Mouse (Mus musculus): ENCODE measurements around the gene Erc2.
A peak's percentile ranks its signal among the peaks of the same experiment; 100 is the strongest.

Gene Erc2

DNA sequence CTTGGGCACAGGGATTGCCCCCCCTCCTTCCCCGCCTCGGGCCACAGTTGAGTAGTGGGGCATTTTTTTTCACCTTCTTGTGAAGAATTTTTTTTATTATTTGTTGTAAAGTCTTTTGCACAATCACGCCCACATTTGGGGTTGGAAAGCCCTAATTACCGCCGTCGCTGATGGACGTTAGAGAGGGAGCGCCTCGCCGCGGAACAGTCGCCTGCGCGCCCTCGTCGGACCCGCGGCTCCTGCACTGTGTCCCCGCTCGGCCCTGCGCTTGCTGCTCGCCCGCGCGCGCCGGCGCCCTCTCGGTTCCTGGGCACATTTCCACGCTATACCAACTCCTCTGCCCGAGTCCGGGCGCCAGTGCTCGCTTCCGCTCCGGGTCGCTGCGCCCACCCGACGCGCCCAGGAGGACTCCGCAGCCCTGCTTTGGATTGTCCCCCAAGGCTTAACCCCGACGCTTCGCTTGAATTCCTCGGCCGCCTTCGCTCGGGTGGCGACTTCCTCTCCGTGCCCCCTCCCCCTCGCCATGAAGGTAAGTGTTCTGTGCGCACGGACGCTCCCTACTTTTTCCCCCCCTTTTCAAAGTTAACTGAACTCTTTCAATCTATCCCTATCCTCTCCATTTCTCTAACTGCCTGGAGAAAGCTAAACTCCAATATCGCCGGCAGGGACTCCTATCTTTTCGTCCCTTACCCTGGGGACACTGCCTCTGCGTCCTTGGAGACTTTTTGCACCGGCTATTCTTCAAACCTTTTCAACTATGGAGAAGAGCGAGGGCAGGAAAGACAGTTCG, 883.6 kb downstream of the Erc2 start:
- DNase-seq (ENCODE audit: low read depth, low spot score) = no peak

DNA sequence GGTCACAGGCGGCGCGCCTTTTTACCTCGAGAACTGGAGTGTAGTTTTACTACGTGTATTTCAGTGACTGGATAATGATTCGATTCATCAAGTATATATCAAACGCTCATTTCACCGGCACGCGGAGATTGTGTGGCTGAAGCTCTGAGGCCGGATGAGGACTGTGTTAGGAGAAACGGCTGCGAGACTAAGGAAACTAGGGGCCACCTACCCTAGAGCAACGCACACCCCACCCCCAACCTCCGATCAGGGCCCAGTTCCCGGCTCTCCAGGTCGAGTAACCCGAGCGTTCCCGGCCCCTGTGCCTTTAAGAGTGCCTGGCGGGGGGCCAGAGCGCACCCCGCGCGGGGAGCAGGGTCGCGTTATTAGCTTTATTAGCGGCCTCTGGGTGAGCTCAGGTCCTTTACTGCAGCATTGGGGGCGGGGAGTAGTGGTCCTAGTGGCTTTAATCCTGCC, 884.2 kb downstream of the Erc2 start:
- DNase-seq (ENCODE audit: low read depth, low spot score) = no peak

DNA sequence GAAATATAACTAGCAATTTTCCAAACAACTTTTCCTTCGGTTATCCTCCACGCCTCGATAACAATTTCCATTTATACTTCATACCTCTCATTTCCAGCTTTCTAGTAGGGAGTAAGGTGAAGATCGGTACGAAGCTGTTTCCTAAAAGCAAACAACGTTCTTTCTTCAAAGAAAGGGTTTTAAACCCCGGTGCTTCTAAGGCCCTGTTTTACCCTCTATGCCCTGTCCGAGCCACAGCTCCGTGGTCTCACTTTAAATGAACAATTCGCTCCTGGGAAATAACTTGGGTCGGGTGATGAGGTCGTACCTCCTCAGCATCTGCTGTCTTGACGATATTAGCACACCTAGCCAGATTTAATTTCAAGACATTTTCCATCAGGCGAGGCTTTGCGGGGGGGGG, 884.8 kb downstream of the Erc2 start:
- no peak for DNase-seq (ENCODE audit: low read depth, low spot score)

DNA sequence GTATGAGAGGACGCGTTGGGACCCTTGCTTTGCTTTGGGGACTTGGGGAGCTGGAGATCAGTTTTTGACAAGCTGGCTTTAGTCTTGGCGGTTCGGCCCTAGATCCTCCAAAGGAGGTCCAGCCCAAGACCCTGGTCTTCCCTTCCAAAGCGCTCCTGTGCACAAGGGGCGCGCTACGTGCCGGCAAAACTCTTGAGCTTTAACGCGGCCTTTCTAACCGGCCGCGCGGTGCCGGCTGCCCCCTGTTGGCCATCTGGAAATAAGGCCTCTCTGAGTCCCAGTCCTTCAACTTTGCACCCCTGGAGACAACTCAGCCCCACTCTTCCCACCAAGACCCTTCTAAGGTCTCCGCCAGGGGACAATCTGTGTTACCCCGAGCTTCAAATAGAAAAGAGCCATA, 885.2 kb downstream of the Erc2 start:
- peak; percentile 33 for DNase-seq (ENCODE audit: low read depth, low spot score)

DNA sequence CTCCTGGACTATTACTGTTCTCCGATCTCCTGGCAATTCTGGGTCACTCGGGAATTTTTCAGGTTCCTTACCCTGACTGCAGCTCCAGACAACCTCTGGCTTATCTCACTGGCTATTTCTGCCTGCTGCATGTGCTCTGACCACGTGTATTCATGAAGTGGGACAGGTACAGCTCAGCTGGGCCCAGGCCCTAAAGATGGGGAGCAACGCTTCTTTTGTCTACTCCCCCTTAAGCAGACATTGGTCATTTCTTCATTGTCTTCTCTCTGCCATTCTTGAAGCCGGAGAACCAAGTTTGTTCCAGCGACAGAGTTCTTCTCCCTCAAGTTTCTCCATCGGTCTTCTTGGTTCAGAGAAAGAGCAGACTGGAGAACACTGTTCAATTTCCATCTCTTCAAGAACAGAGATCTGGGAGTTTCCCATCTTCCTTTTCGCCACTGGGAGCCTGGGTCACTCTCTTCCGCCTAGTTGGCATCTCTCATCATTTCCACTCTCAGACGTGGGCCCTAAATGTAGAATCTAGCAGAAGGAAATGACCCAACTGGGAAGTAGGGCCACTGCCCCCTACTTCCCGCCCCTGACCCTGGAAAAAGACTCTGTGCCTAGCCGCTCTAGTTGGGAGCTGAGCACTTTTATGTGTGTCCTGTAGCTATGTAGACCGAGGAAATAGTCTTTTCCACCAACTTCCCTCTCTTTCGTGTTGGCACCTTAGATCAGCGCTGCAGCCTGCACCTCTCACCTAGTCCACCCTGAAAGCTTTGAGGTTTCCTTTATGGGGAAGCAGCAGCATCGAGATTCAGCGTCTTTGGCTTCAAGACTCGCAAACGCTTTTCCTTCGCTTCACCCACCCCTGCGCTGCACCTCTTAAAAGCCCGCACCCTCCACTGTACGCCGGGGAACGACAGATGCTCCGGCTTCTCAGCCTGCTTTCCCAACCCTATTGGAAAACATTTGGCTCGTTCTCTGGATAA, 886.3 kb downstream of the Erc2 start:
- DNase-seq (ENCODE audit: low read depth, low spot score) = no peak

DNA sequence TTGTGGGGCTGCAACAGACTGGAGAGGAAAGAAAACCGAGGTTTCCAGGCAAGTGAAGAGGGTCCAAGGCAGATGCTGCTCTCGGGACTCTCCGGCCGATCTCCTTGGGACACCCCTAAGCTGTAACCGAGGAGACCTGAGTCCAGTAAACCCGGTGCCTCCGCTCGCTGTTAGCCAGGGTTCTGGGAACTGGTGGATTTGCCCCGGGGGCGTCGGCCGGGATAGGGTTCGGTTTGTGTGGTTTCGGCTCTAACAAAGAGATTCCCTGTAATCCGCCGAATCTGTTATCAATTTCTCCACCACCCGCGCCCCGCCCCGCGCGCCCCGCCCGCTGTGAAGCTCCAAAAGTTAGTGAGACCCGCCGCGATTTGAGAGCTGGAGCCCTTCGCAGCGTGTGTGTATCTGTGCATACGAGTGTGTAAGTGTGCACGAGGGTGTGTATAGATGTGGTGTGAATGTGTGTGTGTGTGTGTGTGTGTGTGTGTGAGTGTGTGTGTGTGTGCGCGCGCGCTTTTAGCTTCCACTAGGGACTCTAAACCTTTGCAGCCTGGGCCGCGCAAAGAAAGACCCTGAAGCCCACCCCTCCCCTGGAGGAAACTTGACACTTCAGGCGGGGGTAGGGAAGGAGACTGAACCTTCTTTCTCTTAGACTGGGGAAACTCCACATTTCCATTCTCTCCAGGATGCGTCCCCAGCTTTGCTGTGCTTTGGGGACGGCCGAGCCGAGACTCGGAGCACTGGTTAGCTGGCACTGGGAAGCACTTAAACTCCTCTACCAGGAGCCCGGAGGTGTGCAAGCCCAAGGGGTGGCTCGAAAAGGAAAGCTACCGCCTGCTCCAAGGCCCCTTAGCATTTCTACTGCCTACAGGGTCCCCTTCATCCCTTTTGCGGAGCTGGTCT, 887.5 kb downstream of the Erc2 start:
- no peak for DNase-seq (ENCODE audit: low read depth, low spot score)

DNA sequence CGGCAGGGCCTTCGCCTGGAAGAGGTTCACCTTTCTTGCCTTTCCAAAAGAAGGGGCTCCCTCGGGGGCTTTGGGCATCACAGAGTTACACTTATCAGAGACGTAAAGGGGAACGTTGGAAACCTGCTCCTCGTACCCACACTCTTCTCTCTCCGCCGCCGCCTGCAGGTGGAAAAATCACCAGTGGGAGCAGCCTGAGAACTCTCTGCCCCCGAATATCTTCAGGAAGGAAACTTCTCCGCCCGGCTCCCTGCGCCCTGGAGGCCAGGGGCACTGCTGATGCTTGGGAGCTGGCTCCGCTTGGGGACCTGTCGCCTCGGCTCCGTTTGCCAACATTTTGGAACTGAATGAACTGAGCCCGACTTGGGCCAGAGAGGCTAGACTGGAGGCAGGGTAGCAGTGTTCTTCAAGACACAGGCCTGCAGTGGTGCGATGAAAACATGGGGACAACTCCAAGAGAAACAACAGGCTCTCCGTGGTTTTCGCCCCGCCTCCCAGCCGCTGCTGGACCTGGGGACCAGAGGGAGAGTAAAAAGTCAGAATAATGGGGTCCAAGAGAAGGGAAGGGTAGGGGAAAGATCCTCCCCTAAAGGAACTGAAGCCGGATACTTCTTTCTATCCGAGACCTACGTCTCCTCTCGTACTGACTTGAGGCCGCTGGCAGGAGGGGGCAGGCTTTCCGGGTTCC, 888.3 kb downstream of the Erc2 start:
- no peak for DNase-seq (ENCODE audit: low read depth, low spot score)

DNA sequence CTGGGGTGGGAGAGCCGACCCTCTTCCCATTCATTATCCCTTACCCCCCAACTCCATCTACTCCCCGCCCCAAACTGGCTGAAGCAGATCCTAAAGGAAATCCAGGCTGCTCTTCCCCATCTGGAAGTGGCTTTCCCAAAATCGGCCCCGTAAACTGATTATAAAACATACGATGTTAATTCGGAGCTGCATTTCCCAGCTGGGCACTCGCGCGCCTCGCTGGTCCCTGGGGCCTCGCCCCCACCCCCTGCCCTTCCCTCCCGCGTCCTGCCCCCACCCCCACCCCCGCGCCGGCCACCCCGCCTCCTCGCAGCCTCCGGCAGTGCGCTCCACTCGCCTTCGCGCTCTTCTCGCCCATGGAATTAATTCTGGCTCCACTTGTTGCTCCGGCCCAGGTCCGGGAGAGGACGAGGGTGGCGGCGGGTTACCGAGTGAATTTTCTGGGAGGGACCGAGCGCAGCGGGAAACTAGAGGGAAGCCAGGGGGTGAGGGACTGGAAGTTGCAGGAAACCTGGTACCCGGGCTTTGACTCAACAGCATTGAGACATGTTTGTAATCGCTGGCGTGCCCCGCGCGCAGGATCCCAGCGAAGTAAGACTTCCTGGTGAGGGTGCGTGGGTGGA, 888.9 kb downstream of the Erc2 start:
- DNase-seq (ENCODE audit: low read depth, low spot score) = no peak

DNA sequence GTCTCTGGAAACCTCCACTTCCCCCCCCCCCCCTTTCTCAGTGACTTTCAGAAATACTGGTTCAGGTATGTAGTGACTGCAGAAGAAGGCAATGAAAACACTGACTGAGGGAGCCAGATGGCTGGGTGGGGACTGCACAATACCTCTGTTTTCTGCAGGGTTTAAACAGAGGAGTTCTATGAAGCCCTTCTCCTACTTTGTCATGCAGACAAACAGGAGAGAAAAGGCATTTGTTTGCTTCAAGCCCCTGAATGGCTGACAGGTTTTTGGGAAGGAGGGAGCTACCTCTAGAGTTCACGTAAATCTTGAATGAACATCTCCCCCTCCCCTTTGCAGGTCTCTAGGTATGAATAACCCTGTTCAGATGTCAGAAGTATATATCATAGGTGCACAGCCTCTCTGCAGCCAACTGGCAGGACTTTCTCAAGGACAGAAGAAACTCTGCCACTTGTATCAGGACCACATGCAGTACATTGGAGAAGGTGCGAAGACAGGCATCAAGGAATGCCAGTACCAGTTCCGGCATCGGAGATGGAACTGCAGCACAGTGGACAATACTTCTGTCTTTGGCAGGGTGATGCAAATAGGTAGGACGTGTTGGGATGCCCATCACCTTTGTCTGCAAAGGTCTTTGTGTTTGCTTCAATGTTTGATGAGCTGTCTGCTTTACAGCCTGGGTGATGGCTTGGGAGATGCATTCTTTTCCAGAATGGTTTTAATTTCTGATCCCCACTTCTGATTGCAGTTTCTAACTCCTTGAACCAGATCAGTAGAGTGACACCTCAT, 890.8 kb downstream of the Erc2 start:
- no peak for DNase-seq (ENCODE audit: low read depth, low spot score)

DNA sequence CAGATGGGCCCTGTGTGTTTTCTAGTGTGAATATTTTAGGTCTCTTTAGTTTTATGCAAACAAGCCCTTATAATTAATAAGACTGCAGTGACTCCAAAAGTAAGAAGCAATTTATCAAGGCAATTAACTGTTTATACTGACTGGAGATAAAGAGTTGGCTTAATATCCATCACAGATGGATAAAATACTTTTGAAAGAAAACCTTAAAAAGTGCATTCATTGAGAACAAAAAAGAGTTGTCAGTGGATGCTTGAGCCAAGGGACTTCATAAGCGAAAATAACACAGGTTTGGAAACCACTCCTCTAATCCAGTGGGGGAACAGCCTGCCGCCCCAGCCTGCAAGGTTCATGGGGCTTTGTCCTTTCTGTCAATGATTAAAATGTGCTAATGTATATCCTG, 891.9 kb downstream of the Erc2 start:
- no peak for DNase-seq (ENCODE audit: low read depth, low spot score)

DNA sequence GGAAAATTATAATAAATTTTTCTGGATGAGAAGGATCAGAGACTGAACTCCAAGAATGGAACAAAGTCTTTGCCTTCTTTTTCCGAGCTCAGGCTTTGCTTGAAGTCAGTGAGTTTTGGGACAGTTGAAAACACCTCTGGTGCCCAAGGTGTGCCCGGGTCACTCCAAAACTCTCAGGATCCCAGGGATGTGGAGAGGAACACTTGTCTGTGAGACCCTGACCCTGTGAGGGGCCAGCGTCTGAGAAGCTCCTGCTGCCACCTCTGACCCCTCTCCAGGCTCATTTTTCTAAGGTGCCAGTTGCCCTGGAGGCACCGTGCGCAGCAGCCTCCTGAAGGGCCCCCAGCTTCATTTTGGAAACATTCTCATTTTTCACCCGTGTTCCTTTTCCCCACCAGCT, 893.1 kb downstream of the Erc2 start:
- no peak for DNase-seq (ENCODE audit: low read depth, low spot score)

DNA sequence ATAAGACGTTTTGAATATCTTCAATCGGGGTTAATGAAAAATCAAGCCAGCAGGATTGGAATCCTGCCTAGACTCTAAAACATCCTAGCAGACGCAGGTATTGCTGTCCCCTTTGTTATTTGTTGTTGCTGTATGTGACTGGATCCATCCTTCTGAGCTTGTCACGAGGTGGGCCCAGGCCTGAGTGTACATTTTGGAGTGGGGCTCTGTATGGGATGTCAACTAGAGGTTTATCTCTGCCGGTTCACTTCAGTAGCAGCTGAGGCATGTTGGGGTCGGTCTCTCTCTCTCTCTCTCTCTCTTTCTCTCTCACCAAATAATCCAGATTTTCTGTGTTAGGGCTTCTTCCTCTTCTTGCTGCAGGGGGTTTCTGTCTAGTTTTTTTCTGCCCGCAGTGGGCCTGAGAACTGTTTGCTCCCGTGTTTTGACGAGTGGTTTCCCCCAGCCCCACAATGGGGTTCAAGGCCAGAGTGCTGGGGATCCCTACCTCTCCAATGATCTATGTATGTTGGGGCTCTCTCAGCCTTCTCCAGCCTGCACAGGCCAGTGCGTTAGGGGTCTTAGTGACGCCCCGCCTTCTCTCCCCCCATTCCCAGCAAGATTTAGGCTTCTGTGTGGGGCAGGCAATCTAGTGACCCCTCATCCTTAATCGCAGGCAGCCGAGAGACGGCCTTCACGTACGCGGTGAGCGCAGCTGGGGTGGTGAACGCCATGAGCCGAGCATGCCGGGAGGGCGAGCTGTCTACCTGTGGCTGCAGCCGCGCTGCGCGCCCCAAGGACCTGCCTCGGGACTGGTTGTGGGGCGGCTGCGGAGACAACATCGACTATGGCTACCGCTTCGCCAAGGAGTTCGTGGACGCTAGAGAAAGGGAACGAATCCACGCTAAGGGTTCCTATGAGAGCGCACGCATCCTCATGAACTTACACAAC, 895.7 kb downstream of the Erc2 start:
- DNase-seq (ENCODE audit: low read depth, low spot score) = no peak

DNA sequence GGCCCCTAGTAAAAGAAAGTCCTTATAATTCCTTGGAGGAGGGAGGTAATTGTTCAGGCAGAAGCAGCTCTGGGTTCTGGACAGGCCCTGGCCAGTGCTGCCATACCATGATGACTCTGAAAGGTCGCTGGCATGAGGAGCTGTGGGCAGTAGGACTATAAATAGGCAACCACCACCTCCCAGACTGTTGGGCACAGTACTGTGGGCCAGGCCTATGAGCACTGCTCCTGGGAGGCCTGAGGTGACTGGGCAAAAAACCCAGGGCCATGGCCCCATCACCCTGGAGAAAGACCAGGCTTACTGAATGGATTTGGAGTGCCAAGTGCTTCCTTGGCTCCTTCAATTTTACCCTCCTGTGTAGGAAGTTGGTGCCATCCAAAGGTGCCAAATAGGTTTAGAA, 898.9 kb downstream of the Erc2 start:
- DNase-seq (ENCODE audit: low read depth, low spot score) = no peak

DNA sequence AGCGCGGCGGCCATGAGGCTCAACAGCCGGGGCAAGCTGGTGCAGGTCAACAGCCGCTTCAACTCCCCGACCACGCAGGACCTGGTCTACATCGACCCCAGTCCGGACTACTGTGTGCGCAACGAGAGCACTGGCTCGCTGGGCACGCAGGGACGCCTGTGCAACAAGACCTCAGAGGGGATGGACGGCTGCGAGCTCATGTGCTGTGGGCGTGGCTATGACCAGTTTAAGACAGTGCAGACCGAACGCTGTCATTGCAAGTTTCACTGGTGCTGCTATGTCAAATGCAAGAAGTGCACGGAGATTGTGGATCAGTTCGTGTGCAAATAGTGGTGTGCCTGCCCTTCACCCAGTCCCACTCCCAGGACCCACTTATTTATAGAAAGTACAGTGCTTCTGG, 900.4 kb downstream of the Erc2 start:
- DNase-seq (ENCODE audit: low read depth, low spot score) = no peak

DNA sequence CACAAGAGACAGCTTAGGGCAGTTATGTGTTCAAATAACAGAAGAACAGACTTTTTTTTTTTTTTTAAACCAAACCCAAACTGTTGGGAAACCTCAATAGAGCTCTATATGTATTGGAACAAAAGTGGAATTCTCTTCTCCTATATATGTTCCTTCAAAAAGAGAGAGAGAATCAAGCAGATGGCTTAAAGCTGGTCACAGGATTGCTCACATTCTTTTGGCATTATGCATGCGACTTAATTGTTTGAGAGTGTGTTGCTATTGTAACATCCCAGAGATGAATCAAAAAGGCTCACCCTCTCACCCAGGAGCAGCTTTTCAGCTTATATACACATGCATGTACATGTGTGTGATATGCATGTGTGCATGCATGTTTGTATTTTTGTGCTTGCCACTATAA, 903.3 kb downstream of the Erc2 start:
- DNase-seq (ENCODE audit: low read depth, low spot score) = no peak

All from retina, adult 2 months (tissue).